Mouse (Mus musculus) kidney, adult 2 months (tissue): Measurements from ENCODE around the gene Cacna2d4. TPM values are rescaled to one million over a fixed set of nuclear protein-coding genes. Genes with fewer than 3 reads are reported as not detected.

Experiments
- DNase-seq: peaks from one replicate; pipeline ENCODE4 v3.0.0; 2021
- H3K27ac ChIP-seq: fragments of 200-500 bp; 2 replicates; pipeline ENCODE4 v1.5.1; 2012; ENCODE audit warnings: low read depth, low read length, control low read depth, inconsistent platforms; ENCODE audit not compliant: insufficient read depth
- H3K27me3 ChIP-seq: fragments of 200-500 bp; replicated peaks from 2 replicates; pipeline ENCODE4 v1.6.1; 2012; ENCODE audit warnings: mild to moderate bottlenecking, moderate library complexity, low read length, inconsistent platforms; ENCODE audit not compliant: control insufficient read depth, insufficient read depth
- H3K36me3 ChIP-seq: fragments of 200-500 bp; 2 replicates; pipeline ENCODE4 v1.6.1; 2012; ENCODE audit warnings: mild to moderate bottlenecking, moderate library complexity, low read length, inconsistent platforms; ENCODE audit not compliant: control insufficient read depth, insufficient read depth
- H3K4me1 ChIP-seq: fragments of 200-500 bp; 2 replicates; pipeline ENCODE4 v1.6.1; 2011; ENCODE audit warnings: low read length; ENCODE audit not compliant: control insufficient read depth, insufficient read depth
- H3K4me3 ChIP-seq: fragments of 200-500 bp; 2 replicates; pipeline ENCODE4 v1.5.1; 2011; ENCODE audit warnings: mild to moderate bottlenecking, low read depth, low read length, control low read depth; ENCODE audit not compliant: insufficient read depth
- CTCF ChIP-seq: fragments of 200-500 bp; conservative IDR thresholded peaks from 2 replicates; pipeline ENCODE4 v1.5.1; 2011; ENCODE audit warnings: low read depth, mild to moderate bottlenecking, control low read depth, low read length, moderate library complexity, mixed read lengths; ENCODE audit not compliant: insufficient read depth, insufficient read length
- POLR2A ChIP-seq: fragments of 200-500 bp; IDR thresholded peaks from one replicate; pipeline ENCODE4 v1.6.1; 2011; ENCODE audit warnings: low read depth, low read length, control low read depth
- WGBS: fragments of 180-500 bp; shearing (Covaris S2); methylation state at CpG from one replicate; pipeline ENCODE4 v1.1.7; 2018; 5-methylcytosine and 5-hydroxymethylcytosine counted together
- polyA plus RNA-seq: library from polyadenylated mRNA; depleted of rRNA; stranded (reverse); fragments of >200 nt; gene quantifications from 2 replicates; pipeline ENCODE4 v1.2.3, GENCODE M21; 2012

Cacna2d4 gene
- polyA plus RNA-seq, 1 experiment = 0.66 TPM

DNA sequence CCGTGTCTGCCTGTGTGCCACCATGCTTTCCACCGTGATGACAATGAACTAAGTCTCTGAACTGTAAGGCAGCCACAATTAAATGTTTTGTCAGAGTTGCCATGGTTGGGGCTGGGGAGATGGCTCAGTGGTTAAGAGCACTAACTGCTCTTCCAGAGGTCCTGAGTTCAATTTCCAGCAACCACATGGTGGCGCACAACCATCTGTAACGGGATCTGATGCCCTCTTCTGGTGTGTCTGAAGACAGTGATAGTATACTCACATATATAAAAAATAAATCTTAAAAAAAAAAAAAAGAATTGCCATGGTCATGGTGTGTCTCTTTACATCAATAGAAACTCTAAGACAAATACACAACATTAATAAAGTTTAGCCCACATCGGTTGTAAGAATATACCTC is 138.7 kb downstream of the Cacna2d4 start:
- H3K4me3 ChIP-seq = no peak overlapping the region
- H3K27ac ChIP-seq = no peak overlapping the region
- 79% methylated on average over 5 of the region's 5 CpGs for WGBS
- TF ChIP-seq CTCF (0 out of 2 replicates have a peak, but pooled peaks have one; percentile 16), POLR2A (no peak)
- peaks cover 10% of the 10 kb centered on the region; the same call in 1 of the 2 replicates for H3K4me1 ChIP-seq
- H3K27me3 ChIP-seq = no peaks in the 10 kb centered on the region
- H3K36me3 ChIP-seq = no peaks in the 10 kb centered on the region
- no peak for DNase-seq

DNA sequence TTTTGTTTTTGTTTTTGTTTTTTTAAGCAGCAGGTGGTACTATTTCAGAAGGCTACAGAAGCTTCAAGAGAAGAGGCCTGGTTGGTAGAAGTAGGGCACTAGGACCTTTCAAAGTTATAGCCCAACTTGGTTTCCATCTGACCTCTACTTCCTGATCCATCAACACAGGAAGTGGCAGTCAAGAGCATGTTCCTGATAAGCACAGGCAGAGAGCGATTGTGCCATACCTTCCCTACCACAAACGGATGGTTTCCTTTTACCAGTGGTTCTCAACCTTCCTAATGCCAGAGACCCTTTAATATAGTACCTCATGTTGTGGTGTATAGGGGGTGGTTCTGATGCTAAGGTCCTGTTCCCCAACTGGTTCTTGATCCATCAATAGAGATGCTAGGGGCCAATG is 141.3 kb downstream of the Cacna2d4 start:
- Histone ChIP-seq H3K27ac (0 out of 2 replicates have a peak overlapping the region, but pooled peaks have one; percentile 6), H3K36me3 (no peaks in the 10 kb centered on the region), H3K4me3 (no peak overlapping the region), H3K27me3 (no peaks in the 10 kb centered on the region), H3K4me1 (peaks cover 10% of the 10 kb centered on the region; the same call in 1 of the 2 replicates)
- peak; percentile 10 for DNase-seq
- no peak for TF ChIP-seq CTCF
- TF ChIP-seq POLR2A = no peak
- 57% methylated on average over 2 of the region's 2 CpGs for WGBS

DNA sequence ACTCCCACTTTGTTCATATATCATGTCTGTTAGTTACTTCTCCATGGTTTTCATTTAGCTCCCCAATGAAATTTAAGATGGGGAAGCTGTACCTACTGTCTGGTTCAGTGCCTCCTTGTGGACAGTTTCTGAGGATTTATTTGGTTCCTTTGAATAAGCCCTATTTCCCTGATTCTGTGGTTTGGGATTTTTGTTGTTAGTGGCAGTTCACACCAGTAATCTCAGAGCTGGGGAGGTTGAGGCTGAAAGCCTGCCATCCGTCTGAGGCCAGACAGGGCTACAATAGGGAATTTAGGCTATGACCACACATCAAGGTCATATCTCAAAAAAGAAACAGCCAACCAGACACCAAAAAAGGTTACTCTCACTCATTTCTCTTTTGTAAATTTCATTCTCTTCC is 142.3 kb downstream of the Cacna2d4 start:
- no peak for DNase-seq
- 78% methylated on average over 1 of the region's 1 CpGs for WGBS
- Histone ChIP-seq H3K36me3 (no peaks in the 10 kb centered on the region), H3K4me1 (peaks cover 12% of the 10 kb centered on the region; the same call in 1 of the 2 replicates), H3K27ac (no peak overlapping the region), H3K27me3 (no peaks in the 10 kb centered on the region), H3K4me3 (no peak overlapping the region)
- no peak for TF ChIP-seq POLR2A
- no peak for TF ChIP-seq CTCF

GRCm38 (mm10) chr6:119385668-119386067 is 149.3 kb downstream of the Cacna2d4 start:
- H3K27me3 ChIP-seq = no peaks in the 10 kb centered on the region
- TF ChIP-seq POLR2A (no peak), CTCF (0 out of 2 replicates have a peak, but pooled peaks have one; percentile 6)
- H3K4me1 ChIP-seq = peaks cover 9% of the 10 kb centered on the region; the same call in 1 of the 2 replicates
- DNase-seq = no peak
- no peaks in the 10 kb centered on the region for H3K36me3 ChIP-seq
- H3K27ac ChIP-seq = no peak overlapping the region
- H3K4me3 ChIP-seq = no peak overlapping the region
- WGBS = 93% methylated on average over 1 of the region's 1 CpGs

DNA sequence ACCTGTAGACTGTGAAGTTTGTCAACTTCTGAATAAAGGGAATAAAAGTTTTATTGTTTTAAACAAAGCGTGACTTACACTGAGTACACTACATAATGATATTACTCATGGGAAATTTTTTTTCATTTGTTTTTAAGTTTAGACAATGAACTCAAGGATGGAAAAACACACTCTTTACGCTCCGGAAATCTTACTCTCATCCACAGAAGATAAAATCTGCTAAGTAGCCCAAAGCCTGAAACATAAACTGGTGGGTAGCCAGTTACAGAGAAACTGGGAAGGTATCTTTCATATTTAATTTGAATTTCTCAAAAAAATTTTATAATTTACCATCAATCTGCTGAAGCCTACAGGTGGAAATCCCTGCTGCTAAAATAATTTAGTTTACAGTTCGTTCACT is 150.1 kb downstream of the Cacna2d4 start:
- H3K4me3 ChIP-seq = no peak overlapping the region
- WGBS = 75% methylated on average over 4 of the region's 4 CpGs
- H3K36me3 ChIP-seq = no peaks in the 10 kb centered on the region
- TF ChIP-seq POLR2A = no peak
- no peak overlapping the region for H3K27ac ChIP-seq
- peaks cover 9% of the 10 kb centered on the region; the same call in 1 of the 2 replicates for H3K4me1 ChIP-seq
- no peaks in the 10 kb centered on the region for H3K27me3 ChIP-seq
- DNase-seq = no peak

- Histone ChIP-seq H3K4me3 (no peak overlapping the region), H3K27ac (no peak overlapping the region), H3K36me3 (no peaks in the 10 kb centered on the region), H3K27me3 (no peaks in the 10 kb centered on the region), H3K4me1 (peaks cover 9% of the 10 kb centered on the region; the same call in 1 of the 2 replicates)
- 92% methylated on average over 1 of the region's 1 CpGs for WGBS
- TF ChIP-seq POLR2A (no peak), CTCF (no peak)
- DNase-seq = no peak
These were observed 150.5 kb downstream of the Cacna2d4 start for GRCm38 (mm10) chr6:119386821-119387220.

DNA sequence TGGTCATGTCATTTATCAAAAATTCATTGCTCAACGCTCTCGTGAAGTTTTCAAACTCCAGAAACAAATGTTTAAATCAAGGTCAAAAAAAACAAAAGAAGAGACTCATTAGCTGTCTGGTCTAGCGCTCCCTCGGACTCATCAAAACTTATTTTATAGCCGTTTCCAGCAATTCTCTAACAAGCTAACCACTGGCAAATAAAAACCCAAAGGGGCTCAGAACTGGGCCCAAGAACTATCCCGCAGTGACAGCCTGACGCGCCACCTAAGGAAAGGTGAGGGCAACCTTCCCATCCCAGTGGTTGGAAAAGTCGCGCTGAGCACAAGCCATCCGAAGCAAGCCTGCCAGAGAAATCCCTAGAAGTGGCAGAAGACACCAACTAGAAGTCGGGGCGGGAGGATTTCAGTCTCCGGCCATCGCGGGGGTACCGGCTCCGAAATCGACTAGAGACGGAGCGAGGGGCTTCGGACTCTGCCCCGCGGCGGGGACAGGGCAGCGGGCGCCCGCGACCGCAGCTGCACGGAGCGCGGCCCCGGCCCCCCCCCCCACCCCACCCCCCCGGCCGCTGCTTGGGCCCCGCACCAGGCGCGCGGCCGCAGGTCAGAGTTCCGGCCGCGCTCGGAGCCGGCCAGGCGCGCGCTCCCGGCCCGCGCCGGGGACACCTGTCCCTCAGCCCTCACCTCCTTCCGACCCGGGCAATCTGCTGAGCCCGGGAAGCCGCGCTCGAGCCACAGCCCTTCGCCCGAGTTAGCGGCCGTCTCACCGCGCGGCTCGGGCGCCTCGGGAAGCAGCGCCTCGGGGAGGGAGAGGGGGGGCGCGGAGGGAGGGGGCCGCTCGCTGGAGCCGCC is 151.7 kb downstream of the Cacna2d4 start:
- Histone ChIP-seq H3K27ac (peak overlapping the region; percentile 34; the same call in 1 of the 2 replicates), H3K27me3 (no peaks in the 10 kb centered on the region), H3K4me3 (peak overlapping the region; percentile 54), H3K36me3 (no peaks in the 10 kb centered on the region), H3K4me1 (peaks cover 9% of the 10 kb centered on the region; the same call in 1 of the 2 replicates)
- 2% methylated on average over 61 of the region's 76 CpGs for WGBS
- peak; percentile 59 for DNase-seq
- no peak for TF ChIP-seq POLR2A
- TF ChIP-seq CTCF = no peak
